Mouse (Mus musculus) CH12.LX (cell line): ENCODE measurements around the gene Pla2g2c. TPM values are rescaled to one million over a fixed set of nuclear protein-coding genes. Genes with fewer than 3 reads are reported as not detected.

Experiments
- DNase-seq: peaks from one replicate; pipeline ENCODE4 v3.0.0-alpha.2; 2013; ENCODE audit errors: extremely low read depth
- H3K27ac ChIP-seq: 2 replicates; pipeline ENCODE4 v1.5.1; 2012; ENCODE audit warnings: low read depth, mild to moderate bottlenecking, control low read depth, moderate library complexity; ENCODE audit not compliant: insufficient read depth
- H3K27me3 ChIP-seq: replicated peaks from 2 replicates; pipeline ENCODE3; 2012; ENCODE audit warnings: inconsistent platforms
- H3K36me3 ChIP-seq, 2 experiments: replicated peaks in 1 of 2; 2 replicates each; pipeline versions ENCODE3 to v1.6.1; 2012; ENCODE audit warnings: inconsistent platforms in 1 of 2, low read length in 1 of 2, mild to moderate bottlenecking in 1 of 2, mixed read lengths in 1 of 2, moderate library complexity in 1 of 2; ENCODE audit not compliant: control insufficient read depth in 1 of 2, insufficient read depth in 1 of 2
- H3K4me1 ChIP-seq, 2 experiments: 2 replicates each; pipeline ENCODE4 v1.6.1; 2012; ENCODE audit warnings: inconsistent platforms in 1 of 2, moderate library complexity in 1 of 2; ENCODE audit not compliant: insufficient read depth in 2 of 2, control insufficient read depth in 1 of 2
- H3K4me2 ChIP-seq: 2 replicates; pipeline ENCODE4 v1.6.1; 2012; ENCODE audit warnings: low read depth, mild to moderate bottlenecking, control low read depth; ENCODE audit not compliant: poor library complexity, insufficient read depth, severe bottlenecking
- H3K4me3 ChIP-seq, 3 experiments: fragments of 150-350 bp in 1 of 3; sonication (generic) in 1 of 3; replicated peaks in 1 of 3; 2 replicates each; pipeline versions ENCODE3 to v1.5.1; 2011 to 2012; ENCODE audit warnings: low read depth in 2 of 3, low read length in 2 of 3, mild to moderate bottlenecking in 2 of 3, moderate library complexity in 2 of 3, control low read depth in 1 of 3, improper control_type of control experiment in 1 of 3, inconsistent platforms in 1 of 3, mixed read lengths in 1 of 3; ENCODE audit not compliant: poor library complexity in 1 of 3
- H3K79me2 ChIP-seq: replicated peaks from 2 replicates; pipeline ENCODE4 v1.6.1; 2012; ENCODE audit warnings: mild to moderate bottlenecking, moderate library complexity; ENCODE audit not compliant: control insufficient read depth, poor library complexity, insufficient read depth, severe bottlenecking; ENCODE audit errors: extremely low read depth
- H3K9ac ChIP-seq: 2 replicates; pipeline ENCODE4 v1.6.1; 2012; ENCODE audit warnings: low read depth, mild to moderate bottlenecking, control low read depth, moderate library complexity; ENCODE audit not compliant: insufficient read depth
- H3K9me3 ChIP-seq: replicated peaks from 2 replicates; pipeline ENCODE3; 2012; ENCODE audit warnings: low read length, inconsistent platforms, mixed read lengths
- CHD2 ChIP-seq: IDR thresholded peaks from 2 replicates; pipeline ENCODE4 v1.6.1; 2011; ENCODE audit warnings: low read length, improper control_type of control experiment
- CTCF ChIP-seq, 2 experiments: IDR thresholded peaks in 1 of 2; conservative IDR thresholded peaks in 1 of 2; 2 replicates each; pipeline ENCODE4 v1.5.1; 2011 to 2012; ENCODE audit warnings: low read depth in 2 of 2, low read length in 2 of 2, improper control_type of control experiment in 1 of 2, inconsistent platforms in 1 of 2, mild to moderate bottlenecking in 1 of 2, moderate library complexity in 1 of 2
- E2F4 ChIP-seq: IDR thresholded peaks from 2 replicates; pipeline ENCODE4 v1.6.1; 2011; ENCODE audit warnings: low read depth, low read length, improper control_type of control experiment; ENCODE audit not compliant: insufficient replicate concordance
- GABPA ChIP-seq: IDR thresholded peaks from 2 replicates; pipeline ENCODE4 v1.6.1; 2012; ENCODE audit warnings: low read depth, low read length, improper control_type of control experiment, inconsistent platforms; ENCODE audit not compliant: insufficient replicate concordance
- HCFC1 ChIP-seq: IDR thresholded peaks from 2 replicates; pipeline ENCODE4 v1.6.1; 2012; ENCODE audit warnings: low read depth, mild to moderate bottlenecking, inconsistent platforms, low read length, improper control_type of control experiment
- JUN ChIP-seq: IDR thresholded peaks from 2 replicates; pipeline ENCODE4 v1.6.1; 2011; ENCODE audit warnings: low read depth, mild to moderate bottlenecking, low read length, improper control_type of control experiment, moderate library complexity; ENCODE audit not compliant: insufficient read depth
- MAFK ChIP-seq: IDR thresholded peaks from 2 replicates; pipeline ENCODE4 v1.6.1; 2011; ENCODE audit warnings: low read length, improper control_type of control experiment; ENCODE audit not compliant: insufficient replicate concordance
- MYC ChIP-seq: IDR thresholded peaks from 2 replicates; pipeline ENCODE4 v1.6.1; 2011; ENCODE audit warnings: low read depth, mild to moderate bottlenecking, improper control_type of control experiment, low read length
- NRF1 ChIP-seq: IDR thresholded peaks from 2 replicates; pipeline ENCODE4 v1.6.1; 2014; ENCODE audit warnings: low read depth, mild to moderate bottlenecking, inconsistent platforms, low read length, improper control_type of control experiment, moderate library complexity
- POLR2A ChIP-seq: IDR thresholded peaks from 2 replicates; pipeline ENCODE4 v1.6.1; 2011; ENCODE audit warnings: low read depth, mild to moderate bottlenecking, improper control_type of control experiment, low read length
- POLR2AphosphoS2 ChIP-seq: IDR thresholded peaks from 2 replicates; pipeline ENCODE4 v1.6.1; 2011; ENCODE audit warnings: low read depth, low read length, improper control_type of control experiment
- RAD21 ChIP-seq: IDR thresholded peaks from 2 replicates; pipeline ENCODE4 v1.6.1; 2011; ENCODE audit warnings: low read depth, mild to moderate bottlenecking, low read length, improper control_type of control experiment, moderate library complexity
- SIN3A ChIP-seq: IDR thresholded peaks from 2 replicates; pipeline ENCODE4 v1.6.1; 2012; ENCODE audit warnings: low read length, improper control_type of control experiment, inconsistent platforms
- TCF12 ChIP-seq: IDR thresholded peaks from 2 replicates; pipeline ENCODE4 v1.6.1; 2014; ENCODE audit warnings: low read depth, mild to moderate bottlenecking, inconsistent platforms, low read length, improper control_type of control experiment
- USF1 ChIP-seq: IDR thresholded peaks from 2 replicates; pipeline ENCODE4 v1.6.1; 2014; ENCODE audit warnings: low read depth, mild to moderate bottlenecking, inconsistent platforms, low read length, improper control_type of control experiment
- ZC3H11A ChIP-seq: IDR thresholded peaks from 2 replicates; pipeline ENCODE4 v1.6.1; 2012; ENCODE audit warnings: low read depth, mild to moderate bottlenecking, inconsistent platforms, low read length, improper control_type of control experiment
- ZKSCAN1 ChIP-seq: IDR thresholded peaks from 2 replicates; pipeline ENCODE4 v1.6.1; 2012; ENCODE audit warnings: low read depth, inconsistent platforms, low read length, improper control_type of control experiment, borderline replicate concordance
- dilution Hi-C: fragments of 300-500 bp; cut with MboI; formaldehyde crosslinking; loops from 2 replicates; pipeline ENCODE4 v1.14.3; 2020; ENCODE audit warnings: low sequenced_read_pairs; ENCODE audit not compliant: extremely low pct_unique_long_range_greater_than_20kb, extremely low pct_ligation_motif_present
- in situ Hi-C: fragments of 300-500 bp; cut with MboI; formaldehyde crosslinking; loops from 3 replicates; pipeline ENCODE4 v1.14.3; 2019; ENCODE audit warnings: low sequenced_read_pairs, low pct_ligation_motif_present, low pct_unique_long_range_greater_than_20kb, mixed read lengths
- polyA plus RNA-seq: library from polyadenylated mRNA; unstranded; fragments of >175 nt; gene quantifications from 2 replicates; pipeline ENCODE4 v1.2.1, GENCODE M21; 2012; ENCODE audit warnings: low read depth; ENCODE audit not compliant: insufficient read length
- total RNA-seq, 2 experiments: library from RNA; depleted of rRNA; stranded (reverse); fragments of 300-350 nt in 1 of 2; fragments of >200 nt in 1 of 2; gene quantifications; 2 replicates each; pipeline ENCODE4 v1.2.3; 2012 to 2014

Pla2g2c gene
- total and polyA plus RNA-seq, 3 experiments: not detected

DNA sequence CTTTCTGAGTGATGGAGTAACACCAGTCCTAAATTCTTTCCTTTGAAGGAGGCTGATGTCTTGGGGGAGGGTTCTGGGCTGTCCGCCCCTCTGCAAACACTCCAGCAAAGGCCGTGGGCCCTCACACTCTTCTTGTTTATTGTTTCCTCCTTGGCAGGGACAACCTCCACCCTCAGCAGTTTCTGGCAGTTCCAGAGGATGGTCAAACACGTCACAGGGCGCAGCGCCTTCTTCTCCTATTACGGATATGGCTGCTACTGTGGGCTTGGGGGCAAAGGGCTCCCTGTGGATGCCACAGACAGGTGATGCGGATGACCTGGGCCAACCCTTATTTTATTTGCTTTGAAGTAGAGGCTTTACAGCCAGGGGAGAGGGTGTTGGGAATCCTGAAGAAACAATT lies 9.5 kb downstream of the Pla2g2c start:
- no peak overlapping the region for H3K4me3 ChIP-seq
- no peaks in the 10 kb centered on the region for H3K4me1 ChIP-seq
- H3K36me3 ChIP-seq: no peaks in the 10 kb centered on the region
- H3K79me2 ChIP-seq: no peaks in the 10 kb centered on the region
- H3K9ac ChIP-seq: no peak overlapping the region
- dilution Hi-C loops (no loop called here), in situ Hi-C loops (no loop called here)
- H3K4me2 ChIP-seq: no peak overlapping the region
- H3K27me3 ChIP-seq: peaks cover 97% of the 10 kb centered on the region
- no peak for DNase-seq
- H3K27ac ChIP-seq: no peak overlapping the region
- H3K9me3 ChIP-seq: peaks cover 10% of the 10 kb centered on the region
- TF ChIP-seq CTCF (conservative IDR thresholded peaks at IDR 0.05 in 1 of 2, IDR thresholded peaks at IDR 0.05 in 1 of 2; ENCODE audit: low read depth in 2 of 2, low read length in 2 of 2) (no peak), SIN3A (no peak), POLR2AphosphoS2 (no peak), MYC (no peak)

DNA sequence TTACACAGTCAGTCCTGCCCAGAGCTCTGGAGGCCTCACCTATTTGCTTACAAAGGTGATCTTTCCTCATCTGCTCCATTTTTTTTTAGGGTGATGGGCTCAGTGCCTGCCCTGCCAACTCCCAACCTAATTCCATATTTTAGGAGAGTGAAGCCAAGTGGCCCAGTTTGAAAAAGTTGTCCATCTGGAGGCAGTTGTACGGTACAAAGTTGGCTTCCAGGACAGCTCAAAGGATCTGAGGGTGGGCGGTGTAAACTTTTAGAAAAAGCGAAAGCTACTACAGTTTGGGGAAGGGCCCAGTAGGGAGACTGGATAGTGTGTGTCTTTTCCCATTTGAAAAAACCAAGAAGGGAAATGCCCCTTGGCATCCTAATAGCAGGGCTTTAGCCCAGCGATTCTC lies 10.3 kb downstream of the Pla2g2c start:
- dilution Hi-C loops (no loop called here), in situ Hi-C loops (no loop called here)
- no peak overlapping the region for H3K9ac ChIP-seq
- no peak overlapping the region for H3K27ac ChIP-seq
- H3K27me3 ChIP-seq: peaks cover 96% of the 10 kb centered on the region
- H3K4me1 ChIP-seq: no peaks in the 10 kb centered on the region
- TF ChIP-seq MYC (no peak), POLR2A (no peak), ZKSCAN1 (no peak), ZC3H11A (no peak), GABPA (no peak), TCF12 (no peak), NRF1 (no peak), RAD21 (no peak), CTCF (conservative IDR thresholded peaks at IDR 0.05 in 1 of 2, IDR thresholded peaks at IDR 0.05 in 1 of 2; ENCODE audit: low read depth in 2 of 2, low read length in 2 of 2) (no peak), USF1 (no peak), E2F4 (no peak), MAFK (no peak), CHD2 (no peak), JUN (no peak), SIN3A (no peak), POLR2AphosphoS2 (no peak), HCFC1 (no peak)
- DNase-seq: no peak
- no peaks in the 10 kb centered on the region for H3K36me3 ChIP-seq
- H3K4me3 ChIP-seq: no peak overlapping the region
- H3K4me2 ChIP-seq: no peak overlapping the region
- peaks cover 10% of the 10 kb centered on the region for H3K9me3 ChIP-seq
- H3K79me2 ChIP-seq: no peaks in the 10 kb centered on the region
